Mouse (Mus musculus) liver, embryonic 16.5 days (tissue): ENCODE results near the gene Tmeff2. TPM values are rescaled to one million over a fixed set of nuclear protein-coding genes. Genes with fewer than 3 reads are reported as not detected.

ENCODE experiments used
- ATAC-seq: fragments of 200-750 bp; cut with Nextera tagmentation; 2 replicates; pipeline ENCODE4 v1.8.0; 2017; ENCODE audit warnings: low read depth, mild to moderate bottlenecking, moderate number of reproducible peaks, moderate library complexity
- H3K27ac ChIP-seq: fragments of 300-500 bp; sonication (generic); 2 replicates; pipeline ENCODE4 v1.5.1; 2014; ENCODE audit warnings: mild to moderate bottlenecking, low read length
- H3K27me3 ChIP-seq: fragments of 300-500 bp; sonication (generic); 2 replicates; pipeline ENCODE4 v1.6.1; 2014; ENCODE audit warnings: low read depth, low read length, mixed read lengths; ENCODE audit not compliant: control insufficient read depth, insufficient read depth
- H3K36me3 ChIP-seq: fragments of 300-500 bp; sonication (generic); 2 replicates; pipeline ENCODE4 v1.6.1; 2014; ENCODE audit warnings: mild to moderate bottlenecking; ENCODE audit not compliant: control insufficient read depth, insufficient read depth
- H3K4me1 ChIP-seq: fragments of 300-500 bp; sonication (generic); 2 replicates; pipeline ENCODE4 v1.6.1; 2014; ENCODE audit warnings: low read depth, low read length, mixed read lengths; ENCODE audit not compliant: control insufficient read depth
- H3K4me2 ChIP-seq: fragments of 300-500 bp; sonication (generic); 2 replicates; pipeline ENCODE4 v1.6.1; 2014; ENCODE audit warnings: low read depth, low read length, mixed read lengths
- H3K4me3 ChIP-seq: fragments of 300-500 bp; sonication (generic); 2 replicates; pipeline ENCODE4 v1.5.1; 2014; ENCODE audit warnings: low read depth, mild to moderate bottlenecking, low read length
- H3K9ac ChIP-seq: fragments of 300-500 bp; sonication (generic); 2 replicates; pipeline ENCODE4 v1.6.1; 2014; ENCODE audit warnings: low read depth, low read length
- H3K9me3 ChIP-seq: fragments of 300-500 bp; sonication (generic); replicated peaks from 2 replicates; pipeline ENCODE4 v1.6.1; 2016; ENCODE audit warnings: low read length; ENCODE audit not compliant: control insufficient read depth
- WGBS: fragments of 180-500 bp; shearing (Covaris S2); extraction: QIAGEN DNeasy Blood & Tissue Kit; methylation state at CpG from one replicate; pipeline ENCODE4 v1.1.7; 2014; ENCODE audit not compliant: insufficient replicate concordance; 5-methylcytosine and 5-hydroxymethylcytosine counted together
- polyA plus RNA-seq: library from polyadenylated mRNA; unstranded; fragments of >200 nt; fragmentation: Nextera tagmentation; extraction: Ambion mirVana; gene quantifications from 2 replicates; pipeline ENCODE4 v1.2.1, GENCODE M21; 2015

Tmeff2 gene
- polyA plus RNA-seq, 1 experiment from 2014 or later, result 0.66 TPM

DNA sequence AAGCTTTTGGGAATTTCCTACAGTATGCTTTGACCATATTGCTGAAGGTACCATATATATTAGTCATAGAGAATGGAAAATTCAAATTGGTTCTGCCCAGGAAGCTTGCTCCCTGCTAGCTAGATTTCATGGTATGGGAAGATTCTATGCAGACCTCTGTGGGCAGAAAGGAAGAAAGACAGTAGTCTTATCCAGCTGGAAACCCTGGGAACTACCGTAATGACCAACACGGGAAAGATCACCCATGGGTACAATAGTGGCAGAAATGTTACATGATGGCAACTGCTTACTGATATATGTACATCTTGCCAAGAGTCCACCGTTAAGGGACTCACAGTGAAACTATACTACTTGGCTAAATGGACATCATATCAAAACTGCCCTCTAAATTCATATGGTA is 189.4 kb downstream of the Tmeff2 start:
- Histone ChIP-seq H3K27ac (no peak overlapping the region), H3K4me2 (no peak overlapping the region), H3K27me3 (no peaks in the 10 kb centered on the region), H3K9me3 (no peaks in the 10 kb centered on the region), H3K4me1 (no peaks in the 10 kb centered on the region), H3K36me3 (no peaks in the 10 kb centered on the region), H3K9ac (no peak overlapping the region), H3K4me3 (no peak overlapping the region)
- WGBS, result 64% methylated on average over 3 of the region's 3 CpGs
- ATAC-seq, result no peak

DNA sequence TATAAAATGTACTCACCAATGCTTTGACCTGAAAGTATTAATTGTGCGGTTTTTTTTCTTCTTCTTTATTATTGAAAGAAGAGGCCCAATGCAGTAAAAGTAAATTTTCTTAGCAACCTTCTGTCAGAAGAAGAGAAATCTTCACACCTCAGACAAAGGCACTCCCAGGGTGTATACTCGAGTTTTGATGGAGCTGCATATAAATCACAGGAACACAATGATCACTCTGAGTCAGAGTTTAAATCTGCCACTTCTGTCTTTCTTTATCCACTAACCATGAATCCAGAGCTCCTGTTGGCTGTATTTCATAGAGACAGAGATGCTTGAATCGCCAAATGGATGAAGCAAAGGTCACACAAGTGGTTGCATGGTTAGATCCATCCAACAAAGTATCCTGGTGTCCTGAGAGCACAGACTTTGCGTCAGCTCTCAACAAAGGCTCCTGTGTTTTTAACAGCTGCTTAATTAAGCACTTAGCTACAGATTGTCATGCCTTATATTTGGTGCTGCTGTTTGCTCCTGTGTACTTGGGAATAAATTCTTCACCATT is 189.8 kb downstream of the Tmeff2 start:
- H3K27me3 ChIP-seq, result no peaks in the 10 kb centered on the region
- no peaks in the 10 kb centered on the region for H3K36me3 ChIP-seq
- H3K9me3 ChIP-seq, result no peaks in the 10 kb centered on the region
- ATAC-seq, result no peak
- H3K4me3 ChIP-seq, result no peak overlapping the region
- 60% methylated on average over 4 of the region's 4 CpGs for WGBS
- no peak overlapping the region for H3K27ac ChIP-seq
- no peak overlapping the region for H3K9ac ChIP-seq
- no peaks in the 10 kb centered on the region for H3K4me1 ChIP-seq
- no peak overlapping the region for H3K4me2 ChIP-seq

DNA sequence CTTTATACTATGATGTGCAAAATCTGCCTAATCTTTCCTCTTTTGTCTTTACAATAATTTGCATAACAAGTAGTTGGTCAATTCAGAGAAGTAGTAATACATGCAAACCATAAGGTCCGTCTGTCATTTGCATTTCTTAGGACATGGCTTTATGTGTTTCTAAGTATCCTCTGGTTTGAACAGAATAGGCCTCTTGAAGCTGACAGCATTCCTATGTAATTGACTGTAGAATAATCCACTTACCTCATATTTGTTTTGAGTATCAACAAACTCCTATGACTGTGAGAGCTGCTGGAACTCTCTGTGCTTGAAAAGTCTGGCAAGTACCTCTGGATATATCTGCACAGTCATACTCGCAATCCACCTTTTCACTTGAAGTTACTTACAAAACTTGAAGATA is 194.3 kb downstream of the Tmeff2 start:
- Histone ChIP-seq H3K36me3 (no peaks in the 10 kb centered on the region), H3K9ac (no peak overlapping the region), H3K4me3 (no peak overlapping the region), H3K27me3 (no peaks in the 10 kb centered on the region), H3K4me2 (no peak overlapping the region), H3K9me3 (no peaks in the 10 kb centered on the region), H3K27ac (no peak overlapping the region), H3K4me1 (no peaks in the 10 kb centered on the region)
- WGBS, result 61% methylated on average over 2 of the region's 2 CpGs
- ATAC-seq, result no peak

DNA sequence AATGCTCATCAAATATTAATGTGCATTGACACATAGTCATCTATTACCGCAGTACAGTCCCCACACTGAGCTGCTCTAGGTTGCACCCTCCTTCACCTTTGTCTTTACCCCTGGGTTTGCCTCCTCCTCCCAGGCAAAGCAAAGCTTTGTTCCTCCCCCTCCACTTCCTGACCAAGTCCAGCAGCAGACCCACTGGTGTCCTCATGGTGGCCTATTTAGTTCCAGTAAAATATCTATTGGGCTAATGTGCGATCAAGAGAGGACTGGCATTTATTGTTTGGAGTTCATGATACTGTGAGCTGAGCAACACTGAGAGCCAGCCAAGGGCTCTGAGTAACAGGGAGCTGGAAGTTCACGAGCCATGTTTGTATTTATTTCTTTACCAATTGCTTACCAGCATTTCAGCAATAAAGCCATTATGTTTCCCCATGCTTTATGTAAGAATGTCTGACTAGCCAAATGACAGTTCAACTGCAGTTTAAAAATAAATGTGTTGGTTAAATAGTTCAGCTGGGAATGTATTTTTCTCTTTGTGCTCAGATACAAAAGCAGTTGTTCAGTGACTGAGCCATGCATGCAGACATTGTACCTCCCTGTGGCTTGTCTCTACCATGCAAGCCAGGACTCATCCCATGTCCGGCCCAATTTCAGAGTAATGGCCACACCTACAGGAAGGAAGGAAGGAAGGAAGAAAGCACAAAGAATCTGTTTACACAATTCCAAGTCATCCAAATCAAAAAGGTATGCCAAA is 196.6 kb downstream of the Tmeff2 start:
- H3K36me3 ChIP-seq, result no peaks in the 10 kb centered on the region
- no peaks in the 10 kb centered on the region for H3K27me3 ChIP-seq
- H3K9ac ChIP-seq, result no peak overlapping the region
- H3K4me1 ChIP-seq, result no peaks in the 10 kb centered on the region
- H3K27ac ChIP-seq, result no peak overlapping the region
- WGBS, result 54% methylated on average over 4 of the region's 4 CpGs
- ATAC-seq, result no peak
- H3K4me3 ChIP-seq, result no peak overlapping the region
- no peaks in the 10 kb centered on the region for H3K9me3 ChIP-seq
- no peak overlapping the region for H3K4me2 ChIP-seq

DNA sequence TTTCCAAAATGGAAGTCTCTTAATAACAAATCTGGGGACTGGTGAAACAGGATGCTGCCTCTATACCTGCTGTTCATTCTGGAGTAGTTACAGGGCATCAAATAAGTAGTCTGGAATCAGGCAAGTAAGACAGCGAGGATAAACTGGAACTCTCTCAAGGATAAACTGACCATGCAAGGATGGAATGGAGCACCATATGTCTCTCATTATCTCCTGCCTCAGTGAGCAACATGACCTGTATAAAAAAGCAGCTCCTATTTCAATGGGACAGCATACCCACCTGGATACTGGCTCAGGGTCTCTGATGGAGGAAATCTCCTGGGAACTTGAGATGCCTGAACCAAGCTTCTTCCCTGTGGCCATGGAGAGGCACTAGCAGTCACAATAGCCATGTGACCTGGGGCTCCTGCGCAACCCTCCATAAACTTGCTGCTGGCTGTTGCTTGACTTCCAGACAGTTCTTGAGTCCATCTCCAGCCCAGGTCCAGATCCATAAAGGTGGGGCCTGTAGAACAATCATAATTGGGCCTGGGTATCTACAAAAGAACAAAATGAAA is 200.7 kb downstream of the Tmeff2 start:
- Histone ChIP-seq H3K4me1 (no peaks in the 10 kb centered on the region), H3K36me3 (no peaks in the 10 kb centered on the region), H3K4me2 (no peak overlapping the region), H3K27me3 (no peaks in the 10 kb centered on the region), H3K4me3 (no peak overlapping the region), H3K9me3 (no peaks in the 10 kb centered on the region), H3K27ac (no peak overlapping the region), H3K9ac (no peak overlapping the region)
- ATAC-seq, result no peak
- WGBS, result 67% methylated on average over 2 of the region's 2 CpGs

DNA sequence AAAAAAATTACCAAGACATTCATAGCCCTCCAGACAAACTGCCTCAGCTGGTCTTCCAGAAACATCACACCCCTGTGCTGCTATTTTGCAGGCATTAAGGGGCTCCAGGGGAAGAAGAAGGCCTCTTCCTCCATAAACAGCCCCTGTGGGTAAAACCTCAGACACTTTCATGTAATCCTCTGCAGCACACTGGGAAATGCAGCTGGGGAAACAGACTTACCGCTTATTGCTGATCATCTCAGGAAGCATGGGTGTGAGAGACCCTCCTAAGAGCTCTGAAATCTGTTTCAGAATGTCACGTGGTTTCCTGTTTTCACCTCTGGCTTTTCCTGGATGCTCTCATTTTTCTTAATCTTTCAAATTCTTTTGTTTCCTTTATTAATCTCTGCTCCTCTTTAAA is 204.3 kb downstream of the Tmeff2 start:
- Histone ChIP-seq H3K4me1 (no peaks in the 10 kb centered on the region), H3K9me3 (no peaks in the 10 kb centered on the region)

DNA sequence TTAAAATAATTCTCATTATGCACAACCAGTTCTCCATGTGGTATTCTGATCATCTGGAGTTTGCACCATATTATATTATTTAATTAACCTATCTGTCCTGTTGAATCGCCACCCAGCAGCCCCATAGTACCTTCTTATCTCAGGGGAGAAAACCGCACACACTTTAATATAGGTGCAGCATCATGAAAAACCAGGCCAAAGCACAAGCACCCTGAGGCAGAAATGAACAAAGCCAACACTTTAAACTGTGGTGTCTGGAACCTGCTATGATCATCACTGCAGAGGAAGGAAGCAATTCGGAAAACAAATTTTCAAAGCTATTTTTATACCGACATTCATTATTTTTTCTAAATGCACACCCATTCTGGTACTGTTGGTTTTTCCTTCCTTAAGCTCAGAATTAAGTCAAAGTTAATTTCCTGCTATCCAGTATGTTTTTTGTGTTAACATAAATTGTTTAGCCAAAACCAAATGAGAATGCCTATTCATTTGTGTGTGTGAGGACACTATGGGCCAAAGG is 206.0 kb downstream of the Tmeff2 start:
- no peak overlapping the region for H3K4me3 ChIP-seq
- H3K9me3 ChIP-seq, result no peaks in the 10 kb centered on the region
- no peak overlapping the region for H3K27ac ChIP-seq
- no peaks in the 10 kb centered on the region for H3K27me3 ChIP-seq
- no peak for ATAC-seq
- H3K36me3 ChIP-seq, result no peaks in the 10 kb centered on the region
- no peaks in the 10 kb centered on the region for H3K4me1 ChIP-seq
- no peak overlapping the region for H3K4me2 ChIP-seq
- H3K9ac ChIP-seq, result no peak overlapping the region
- 54% methylated on average over 4 of the region's 4 CpGs for WGBS

More for the DNA sequence above, 204.3 kb downstream of the Tmeff2 start:
- Histone ChIP-seq H3K36me3 (no peaks in the 10 kb centered on the region), H3K9ac (no peak overlapping the region), H3K4me3 (no peak overlapping the region), H3K27ac (no peak overlapping the region), H3K27me3 (no peaks in the 10 kb centered on the region), H3K4me2 (no peak overlapping the region)
- ATAC-seq, result peak; percentile 37; the same call in 1 of the 2 replicates
- 22% methylated on average over 2 of the region's 2 CpGs for WGBS

DNA sequence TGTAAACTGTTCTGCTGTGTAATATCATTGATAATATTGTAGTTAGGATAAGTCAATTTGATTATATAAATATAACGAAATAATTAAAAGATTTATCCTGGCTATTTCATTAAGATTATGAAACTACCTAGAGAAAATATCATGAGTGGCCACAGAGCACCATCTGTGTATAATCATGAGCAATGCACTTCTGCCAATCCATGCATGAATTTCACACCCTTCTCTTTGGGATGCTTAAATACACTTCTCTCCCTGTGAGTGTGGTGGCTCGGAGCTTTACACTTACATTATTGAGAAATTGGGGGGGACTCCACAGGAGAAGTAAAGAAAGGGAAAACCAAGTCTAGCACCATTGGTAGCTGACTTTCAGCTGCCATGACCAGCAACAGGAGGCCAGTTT is 206.9 kb downstream of the Tmeff2 start:
- Histone ChIP-seq H3K27ac (no peak overlapping the region), H3K4me3 (no peak overlapping the region), H3K36me3 (no peaks in the 10 kb centered on the region), H3K4me2 (no peak overlapping the region), H3K4me1 (no peaks in the 10 kb centered on the region), H3K27me3 (no peaks in the 10 kb centered on the region), H3K9ac (no peak overlapping the region), H3K9me3 (no peaks in the 10 kb centered on the region)
- ATAC-seq, result no peak
- 40% methylated on average over 2 of the region's 2 CpGs for WGBS

DNA sequence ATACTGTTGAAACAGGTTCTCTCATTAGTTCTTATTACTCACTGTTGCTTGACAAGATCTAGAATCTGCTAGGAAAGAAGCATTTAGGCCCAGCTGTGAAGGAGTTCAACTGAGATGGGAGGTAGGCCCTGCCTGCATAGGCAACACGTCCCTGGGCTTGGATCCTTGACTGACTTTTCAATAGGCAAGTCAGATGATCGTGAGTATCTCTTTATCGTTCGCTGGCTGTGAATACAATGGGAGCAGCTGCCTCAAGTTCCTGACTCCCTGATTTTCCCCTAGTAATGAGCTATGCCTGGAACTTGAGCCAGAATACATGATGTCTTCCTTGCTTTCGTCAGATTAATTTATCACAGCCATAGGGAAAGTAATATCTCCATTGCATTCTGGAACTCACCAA is 214.3 kb downstream of the Tmeff2 start:
- H3K9me3 ChIP-seq, result no peaks in the 10 kb centered on the region
- no peaks in the 10 kb centered on the region for H3K27me3 ChIP-seq
- no peaks in the 10 kb centered on the region for H3K36me3 ChIP-seq
- WGBS, result 62% methylated on average over 5 of the region's 5 CpGs
- H3K27ac ChIP-seq, result no peak overlapping the region
- no peak overlapping the region for H3K9ac ChIP-seq
- H3K4me3 ChIP-seq, result no peak overlapping the region
- H3K4me1 ChIP-seq, result no peaks in the 10 kb centered on the region
- no peak overlapping the region for H3K4me2 ChIP-seq
- ATAC-seq, result no peak
